In genomic region chr6:51468891-51469561, GRCm38 (mm10) we compare ENCODE assay signal across 8 mouse cellular contexts. TPM values are rescaled to one million over a fixed set of nuclear protein-coding genes. Genes with fewer than 3 reads are reported as not detected.
DNase-seq lines count a peak whose midpoint lies in the region; ATAC-seq and TF ChIP-seq lines count a peak whose summit lies in the region.

No protein-coding gene starts in this region.

- H3K36me3 ChIP-seq in embryonic facial prominence, embryonic 15.5 days: peaks cover 34% of the 10 kb centered on the region
- peaks cover 53% of the 10 kb centered on the region for H3K36me3 ChIP-seq in kidney, embryonic 14.5 days (ENCODE audit: control insufficient read depth, insufficient read depth, low read length)
- peaks cover 51% of the 10 kb centered on the region for H3K36me3 ChIP-seq in limb, embryonic 14.5 days (ENCODE audit: control insufficient read depth, insufficient read depth, low read length)
- H3K36me3 ChIP-seq in midbrain, embryonic 16.5 days (ENCODE audit: control insufficient read depth, insufficient read depth, low read length): peaks cover 9% of the 10 kb centered on the region

- peak; percentile 10; the same call in 1 of the 2 replicates for TF ChIP-seq CTCF in bone marrow, adult 2 months (IDR thresholded peaks at IDR 0.05; ENCODE audit: control insufficient read depth, insufficient read depth, low read length)

- peak overlapping the region; percentile 52 for H3K4me2 ChIP-seq in embryonic facial prominence, embryonic 15.5 days (replicated peaks)
- H3K4me2 ChIP-seq in kidney, embryonic 14.5 days (replicated peaks; ENCODE audit: low read depth, low read length): peak overlapping the region; percentile 52
- H3K4me2 ChIP-seq in limb, embryonic 14.5 days (replicated peaks; ENCODE audit: low read depth, low read length, severe bottlenecking): peak overlapping the region; percentile 68; the same call in 1 of the 2 replicates
- H3K4me2 ChIP-seq in midbrain, embryonic 16.5 days (ENCODE audit: low read length): peak overlapping the region; percentile 61

- TF ChIP-seq POLR2A in bone marrow, adult 2 months (IDR thresholded peaks at IDR 0.05; ENCODE audit: borderline replicate concordance, control insufficient read depth, low read depth, low read length): peak; percentile 53; the same call in 1 of the 2 replicates
- TF ChIP-seq POLR2A in limb, embryonic 14.5 days (IDR thresholded peaks at IDR 0.05; ENCODE audit: borderline replicate concordance, extremely low read depth, insufficient read depth, insufficient read length): no peak

- WGBS in bone marrow, adult 2 months: under 1% methylated on average over 63 of the region's 63 CpGs
- under 1% methylated on average over 63 of the region's 63 CpGs for WGBS in embryonic facial prominence, embryonic 15.5 days
- under 1% methylated on average over 62 of the region's 63 CpGs for WGBS in kidney, embryonic 14.5 days
- 3% methylated on average over 63 of the region's 63 CpGs for WGBS in limb, embryonic 14.5 days
- WGBS in midbrain, embryonic 16.5 days: under 1% methylated on average over 60 of the region's 63 CpGs

- H3K4me1 ChIP-seq in bone marrow, adult 2 months (ENCODE audit: control insufficient read depth, insufficient read depth, low read length): no peaks in the 10 kb centered on the region; the same call in 1 of the 2 replicates
- peaks cover 25% of the 10 kb centered on the region for H3K4me1 ChIP-seq in embryonic facial prominence, embryonic 15.5 days
- peaks cover 34% of the 10 kb centered on the region for H3K4me1 ChIP-seq in kidney, embryonic 14.5 days (ENCODE audit: control insufficient read depth, insufficient read depth, low read length)
- H3K4me1 ChIP-seq in limb, embryonic 14.5 days (ENCODE audit: control insufficient read depth, insufficient read depth, low read length): peaks cover 30% of the 10 kb centered on the region
- peaks cover 41% of the 10 kb centered on the region for H3K4me1 ChIP-seq in midbrain, embryonic 16.5 days (ENCODE audit: control insufficient read depth, insufficient read depth, low read length)

- no peaks in the 10 kb centered on the region for H3K9me3 ChIP-seq in embryonic facial prominence, embryonic 15.5 days (replicated peaks)
- H3K9me3 ChIP-seq in kidney, embryonic 14.5 days (ENCODE audit: control insufficient read depth, low read length): no peaks in the 10 kb centered on the region
- H3K9me3 ChIP-seq in limb, embryonic 14.5 days (ENCODE audit: control insufficient read depth, low read length): no peaks in the 10 kb centered on the region
- H3K9me3 ChIP-seq in midbrain, embryonic 16.5 days (replicated peaks; ENCODE audit: control insufficient read depth, low read length, poor library complexity, severe bottlenecking): no peaks in the 10 kb centered on the region

- peak overlapping the region; percentile 82 for H3K4me3 ChIP-seq in bone marrow, adult 2 months (replicated peaks; ENCODE audit: control insufficient read depth, low read depth, low read length)
- peak overlapping the region; percentile 87 for H3K4me3 ChIP-seq in embryonic facial prominence, embryonic 15.5 days (replicated peaks)
- peak overlapping the region; percentile 97 for H3K4me3 ChIP-seq in kidney, embryonic 14.5 days (ENCODE audit: low read length)
- peak overlapping the region; percentile 99 for H3K4me3 ChIP-seq in limb, embryonic 14.5 days (replicated peaks; ENCODE audit: low read length)
- peak overlapping the region; percentile 82 for H3K4me3 ChIP-seq in midbrain, embryonic 16.5 days (ENCODE audit: low read depth, low read length)

- peak overlapping the region; percentile 93 for H3K9ac ChIP-seq in embryonic facial prominence, embryonic 15.5 days
- peak overlapping the region; percentile 100 for H3K9ac ChIP-seq in kidney, embryonic 14.5 days (ENCODE audit: low read depth, low read length)
- peak overlapping the region; percentile 100 for H3K9ac ChIP-seq in limb, embryonic 14.5 days (ENCODE audit: low read depth, low read length, severe bottlenecking)
- peak overlapping the region; percentile 100 for H3K9ac ChIP-seq in midbrain, embryonic 16.5 days (ENCODE audit: low read depth, low read length)

- DNase-seq in 3T3-L1 (ENCODE audit: low read depth, low spot score): peak; percentile 81
- peak; percentile 76 to 83 for DNase-seq in heart, adult 9 months (ENCODE audit: low spot score in 2 of 2)
- peak; percentile 81 for DNase-seq in limb, embryonic 14.5 days (ENCODE audit: low spot score)
- DNase-seq in spleen, postnatal 10 days (ENCODE audit: low spot score in 2 of 2): peak; percentile 81 to 83

- ATAC-seq in embryonic facial prominence, embryonic 15.5 days (ENCODE audit: insufficient number of reproducible peaks, low FRiP score, low TSS enrichment, low read depth): 0 out of 2 replicates have a peak, but pooled peaks have one; percentile 13
- peak; percentile 5; the same call in 1 of the 2 replicates for ATAC-seq in kidney, embryonic 14.5 days (ENCODE audit: low FRiP score, low TSS enrichment)
- ATAC-seq in limb, embryonic 14.5 days (ENCODE audit: low FRiP score, low read depth): peak; percentile 17
- peak; percentile 30 for ATAC-seq in midbrain, embryonic 16.5 days

- H3K27ac ChIP-seq in bone marrow, adult 2 months (ENCODE audit: control insufficient read depth, insufficient read depth, low read depth, low read length, poor library complexity): peak overlapping the region; percentile 97
- peak overlapping the region; percentile 100 for H3K27ac ChIP-seq in embryonic facial prominence, embryonic 15.5 days (replicated peaks)
- H3K27ac ChIP-seq in kidney, embryonic 14.5 days (ENCODE audit: low read depth, low read length): peak overlapping the region; percentile 100
- peak overlapping the region; percentile 100 for H3K27ac ChIP-seq in limb, embryonic 14.5 days (replicated peaks; ENCODE audit: low read depth, low read length)
- H3K27ac ChIP-seq in midbrain, embryonic 16.5 days (ENCODE audit: low read length): peak overlapping the region; percentile 100

- H3K27me3 ChIP-seq in embryonic facial prominence, embryonic 15.5 days: no peaks in the 10 kb centered on the region
- no peaks in the 10 kb centered on the region for H3K27me3 ChIP-seq in kidney, embryonic 14.5 days (ENCODE audit: control insufficient read depth, insufficient read depth, low read length)
- H3K27me3 ChIP-seq in limb, embryonic 14.5 days (ENCODE audit: control insufficient read depth, insufficient read depth, low read length): no peaks in the 10 kb centered on the region
- no peaks in the 10 kb centered on the region for H3K27me3 ChIP-seq in midbrain, embryonic 16.5 days (ENCODE audit: control insufficient read depth, insufficient read depth, low read depth, low read length)

RNA-seq across cellular contexts. Expression of gene Hnrnpa2b1, which starts 0.7 kb away (rescaled TPM):
- polyA plus RNA-seq in bone marrow, adult 2 months (2011; ENCODE audit: insufficient read depth, insufficient read length, low replicate concordance, missing spikeins): 1,010 and 1,239 TPM in 2 replicates
- 1,589 and 1,636 TPM in 2 replicates for polyA plus RNA-seq in embryonic facial prominence, embryonic 15.5 days (2015; fragmentation: Nextera tagmentation; extraction: Ambion mirVana)
- polyA plus RNA-seq in kidney, embryonic 14.5 days (2014; fragmentation: Nextera tagmentation; extraction: Ambion mirVana): 1,078 and 1,378 TPM in 2 replicates
- 1,157 and 1,691 TPM in 2 replicates for polyA plus RNA-seq in limb, embryonic 14.5 days (2012; rRNA removed)
- 1,002 and 1,100 TPM in 2 replicates for polyA plus RNA-seq in limb, embryonic 14.5 days (2014; fragmentation: Nextera tagmentation; extraction: Ambion mirVana)
- polyA plus RNA-seq in midbrain, embryonic 16.5 days (2015; fragmentation: Nextera tagmentation; extraction: Ambion mirVana): 1,316 and 1,531 TPM in 2 replicates

RNA-seq across cellular contexts. Expression of gene Cbx3, which starts 1.1 kb away (rescaled TPM):
- 96.2 and 134 TPM in 2 replicates for polyA plus RNA-seq in bone marrow, adult 2 months (2011; ENCODE audit: insufficient read depth, insufficient read length, low replicate concordance, missing spikeins)
- polyA plus RNA-seq in embryonic facial prominence, embryonic 15.5 days (2015; fragmentation: Nextera tagmentation; extraction: Ambion mirVana): 380 and 384 TPM in 2 replicates
- 559 and 786 TPM in 2 replicates for polyA plus RNA-seq in kidney, embryonic 14.5 days (2014; fragmentation: Nextera tagmentation; extraction: Ambion mirVana)
- polyA plus RNA-seq in limb, embryonic 14.5 days (2012; rRNA removed): 93.6 and 120 TPM in 2 replicates
- 444 and 459 TPM in 2 replicates for polyA plus RNA-seq in limb, embryonic 14.5 days (2014; fragmentation: Nextera tagmentation; extraction: Ambion mirVana)
- 407 and 417 TPM in 2 replicates for polyA plus RNA-seq in midbrain, embryonic 16.5 days (2015; fragmentation: Nextera tagmentation; extraction: Ambion mirVana)

RNA-seq across cellular contexts. Expression of gene Nfe2l3, which starts 36.6 kb away (rescaled TPM):
- not detected in 2 replicates for polyA plus RNA-seq in bone marrow, adult 2 months (2011; ENCODE audit: insufficient read depth, insufficient read length, low replicate concordance, missing spikeins)
- 6.5 and 9.4 TPM in 2 replicates for polyA plus RNA-seq in embryonic facial prominence, embryonic 15.5 days (2015; fragmentation: Nextera tagmentation; extraction: Ambion mirVana)
- polyA plus RNA-seq in kidney, embryonic 14.5 days (2014; fragmentation: Nextera tagmentation; extraction: Ambion mirVana): 2.0 and 2.2 TPM in 2 replicates
- 2.4 TPM in 2 replicates for polyA plus RNA-seq in limb, embryonic 14.5 days (2012; rRNA removed)
- 2.4 and 4.0 TPM in 2 replicates for polyA plus RNA-seq in limb, embryonic 14.5 days (2014; fragmentation: Nextera tagmentation; extraction: Ambion mirVana)
- 8.9 and 9.6 TPM in 2 replicates for polyA plus RNA-seq in midbrain, embryonic 16.5 days (2015; fragmentation: Nextera tagmentation; extraction: Ambion mirVana)

RNA-seq across cellular contexts. Expression of gene Snx10, which starts 54.7 kb away (rescaled TPM):
- 13.7 and 18.5 TPM in 2 replicates for polyA plus RNA-seq in bone marrow, adult 2 months (2011; ENCODE audit: insufficient read depth, insufficient read length, low replicate concordance, missing spikeins)
- polyA plus RNA-seq in embryonic facial prominence, embryonic 15.5 days (2015; fragmentation: Nextera tagmentation; extraction: Ambion mirVana): 13.4 and 13.8 TPM in 2 replicates
- polyA plus RNA-seq in kidney, embryonic 14.5 days (2014; fragmentation: Nextera tagmentation; extraction: Ambion mirVana): 13.0 and 19.2 TPM in 2 replicates
- polyA plus RNA-seq in limb, embryonic 14.5 days (2012; rRNA removed): 4.0 and 5.7 TPM in 2 replicates
- 11.2 and 13.8 TPM in 2 replicates for polyA plus RNA-seq in limb, embryonic 14.5 days (2014; fragmentation: Nextera tagmentation; extraction: Ambion mirVana)
- polyA plus RNA-seq in midbrain, embryonic 16.5 days (2015; fragmentation: Nextera tagmentation; extraction: Ambion mirVana): 68.9 and 70.6 TPM in 2 replicates

Comparison
In these comparisons a context has a peak if more than half of its experiments do, and no peak if none do; other contexts are left out.
1. Peak in every context shown above with its lines: DNase-seq, ATAC-seq, H3K4me3 ChIP-seq and H3K27ac ChIP-seq.